Mouse (Mus musculus): Measurements from ENCODE around the gene Jam3.

- TF ChIP-seq GATA1 (IDR thresholded peaks at IDR 0.05; ENCODE audit: low read length), result no peak
- no peak for TF ChIP-seq TAL1 (IDR thresholded peaks at IDR 0.05; ENCODE audit: low read length)
Measured at GRCm38 (mm10) chr9:27058341-27058740, 96.9 kb downstream of the Jam3 start.

All from erythroblast, embryonic 14.5 days (primary cell).